Mouse (Mus musculus): ENCODE data around the gene Gm17364.

- TF ChIP-seq CTCF (IDR thresholded peaks at IDR 0.05; ENCODE audit: low read depth, low read length) (no peak), POLR2A (IDR thresholded peaks at IDR 0.05; ENCODE audit: borderline replicate concordance, low read depth, low read length) (no peak)
Measured at GRCm38 (mm10) chr13:41300037-41300436, 26.3 kb upstream of the Gm17364 start.
